Mouse (Mus musculus): ENCODE measurements around the gene Cabcoco1. TPM values are rescaled to one million over a fixed set of nuclear protein-coding genes. Genes with fewer than 3 reads are reported as not detected.

Cabcoco1 gene
- polyA plus RNA-seq, 1 experiment = 12.3 TPM

- Histone ChIP-seq H3K27ac (ENCODE audit: insufficient read depth, low read depth, low read length) (peak overlapping the region; percentile 8), H3K4me1 (ENCODE audit: control insufficient read depth, insufficient read depth, low read length) (0 out of 2 replicates have a peak, but pooled peaks cover 5% of the 10 kb centered on the region), H3K36me3 (ENCODE audit: control insufficient read depth, insufficient read depth, low read length) (no peaks in the 10 kb centered on the region), H3K4me3 (ENCODE audit: insufficient read depth, low read depth, low read length) (no peak overlapping the region), H3K27me3 (replicated peaks; ENCODE audit: control insufficient read depth, insufficient read depth, low read length) (no peaks in the 10 kb centered on the region)
- WGBS = 56% methylated on average over 8 of the region's 8 CpGs
- peak; percentile 69 for DNase-seq
- TF ChIP-seq CTCF (conservative IDR thresholded peaks at IDR 0.05; ENCODE audit: insufficient read depth, insufficient read length, low read depth, low read length) = no peak
- no peak for TF ChIP-seq POLR2A (IDR thresholded peaks at IDR 0.05; ENCODE audit: low read depth, low read length)
These were observed 68.9 kb downstream of the Cabcoco1 start for GRCm38 (mm10) chr10:68472799-68473198.

DNA sequence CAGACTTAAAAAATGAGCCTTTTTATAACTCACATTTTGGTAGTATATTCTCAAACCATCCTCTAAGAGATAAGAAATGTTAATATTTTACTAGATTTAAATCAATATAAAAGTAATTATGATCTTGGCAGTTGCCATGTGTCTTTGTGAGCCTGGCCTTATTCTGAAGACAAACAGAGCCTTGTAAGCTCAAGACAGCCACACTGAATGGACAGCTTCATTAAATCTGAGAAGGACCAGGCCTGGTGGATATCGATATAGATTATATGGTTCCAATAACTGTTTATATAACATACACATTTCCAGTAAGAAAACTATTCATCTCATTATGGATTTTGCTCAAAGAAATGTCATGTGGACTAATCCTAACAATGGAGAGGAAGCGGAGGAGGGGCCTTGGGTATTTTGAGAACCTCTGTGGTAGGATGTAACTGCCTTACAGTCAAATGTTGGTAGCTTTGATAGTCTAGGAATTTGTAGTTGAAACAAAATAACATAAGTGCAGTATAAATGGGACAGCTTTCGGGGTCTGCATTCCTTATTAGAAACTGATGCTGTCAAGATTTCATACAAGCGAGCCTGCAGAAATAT is 75.9 kb downstream of the Cabcoco1 start:
- 90% methylated on average over 4 of the region's 4 CpGs for WGBS
- Histone ChIP-seq H3K36me3 (ENCODE audit: control insufficient read depth, insufficient read depth, low read length) (no peaks in the 10 kb centered on the region), H3K4me3 (ENCODE audit: insufficient read depth, low read depth, low read length) (no peak overlapping the region), H3K27me3 (replicated peaks; ENCODE audit: control insufficient read depth, insufficient read depth, low read length) (no peaks in the 10 kb centered on the region), H3K4me1 (ENCODE audit: control insufficient read depth, insufficient read depth, low read length) (no peaks in the 10 kb centered on the region), H3K27ac (ENCODE audit: insufficient read depth, low read depth, low read length) (no peak overlapping the region)
- peak; percentile 21 for DNase-seq
- no peak for TF ChIP-seq POLR2A (IDR thresholded peaks at IDR 0.05; ENCODE audit: low read depth, low read length)
- no peak for TF ChIP-seq CTCF (conservative IDR thresholded peaks at IDR 0.05; ENCODE audit: insufficient read depth, insufficient read length, low read depth, low read length)

GRCm38 (mm10) chr10:68464943-68465342 is 76.8 kb downstream of the Cabcoco1 start:
- no peaks in the 10 kb centered on the region for H3K4me1 ChIP-seq (ENCODE audit: control insufficient read depth, insufficient read depth, low read length)
- TF ChIP-seq POLR2A (IDR thresholded peaks at IDR 0.05; ENCODE audit: low read depth, low read length) (no peak), CTCF (conservative IDR thresholded peaks at IDR 0.05; ENCODE audit: insufficient read depth, insufficient read length, low read depth, low read length) (peak; percentile 86)
- H3K36me3 ChIP-seq (ENCODE audit: control insufficient read depth, insufficient read depth, low read length) = no peaks in the 10 kb centered on the region
- H3K27ac ChIP-seq (ENCODE audit: insufficient read depth, low read depth, low read length) = no peak overlapping the region
- H3K4me3 ChIP-seq (ENCODE audit: insufficient read depth, low read depth, low read length) = no peak overlapping the region
- 24% methylated on average over 7 of the region's 7 CpGs for WGBS
- H3K27me3 ChIP-seq (replicated peaks; ENCODE audit: control insufficient read depth, insufficient read depth, low read length) = no peaks in the 10 kb centered on the region
- peak; percentile 88 for DNase-seq

DNA sequence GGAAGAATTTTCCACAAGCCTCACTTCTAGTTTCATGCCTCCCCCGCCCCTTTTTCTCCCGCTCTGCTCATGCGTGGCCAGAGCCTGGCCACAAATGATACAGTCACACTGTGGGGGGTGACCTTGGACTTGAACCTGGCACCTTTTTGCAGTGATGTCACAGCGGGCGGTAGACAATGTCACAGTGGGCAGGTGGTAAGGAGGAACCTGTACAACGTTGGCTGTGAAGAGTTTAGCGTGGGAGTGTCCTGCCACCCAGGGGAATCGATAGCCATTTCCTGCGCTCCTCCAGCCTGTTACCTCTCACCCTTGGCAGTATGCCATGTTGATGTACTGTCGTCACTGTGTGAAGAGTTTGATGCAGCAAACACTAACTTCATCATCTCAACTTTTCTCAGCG is 81.9 kb downstream of the Cabcoco1 start:
- Histone ChIP-seq H3K4me1 (ENCODE audit: control insufficient read depth, insufficient read depth, low read length) (no peaks in the 10 kb centered on the region), H3K27ac (ENCODE audit: insufficient read depth, low read depth, low read length) (no peak overlapping the region), H3K4me3 (ENCODE audit: insufficient read depth, low read depth, low read length) (no peak overlapping the region), H3K36me3 (ENCODE audit: control insufficient read depth, insufficient read depth, low read length) (no peaks in the 10 kb centered on the region), H3K27me3 (replicated peaks; ENCODE audit: control insufficient read depth, insufficient read depth, low read length) (no peaks in the 10 kb centered on the region)
- DNase-seq = peak; percentile 17
- no peak for TF ChIP-seq POLR2A (IDR thresholded peaks at IDR 0.05; ENCODE audit: low read depth, low read length)
- no peak; the same call in 1 of the 2 replicates for TF ChIP-seq CTCF (conservative IDR thresholded peaks at IDR 0.05; ENCODE audit: insufficient read depth, insufficient read length, low read depth, low read length)
- 43% methylated on average over 11 of the region's 11 CpGs for WGBS

GRCm38 (mm10) chr10:68457019-68457418 is 84.7 kb downstream of the Cabcoco1 start:
- no peak overlapping the region for H3K27ac ChIP-seq (ENCODE audit: insufficient read depth, low read depth, low read length)
- H3K4me1 ChIP-seq (ENCODE audit: control insufficient read depth, insufficient read depth, low read length) = no peaks in the 10 kb centered on the region
- 87% methylated on average over 7 of the region's 7 CpGs for WGBS
- no peaks in the 10 kb centered on the region for H3K27me3 ChIP-seq (replicated peaks; ENCODE audit: control insufficient read depth, insufficient read depth, low read length)
- DNase-seq = no peak
- no peak overlapping the region for H3K4me3 ChIP-seq (ENCODE audit: insufficient read depth, low read depth, low read length)
- TF ChIP-seq CTCF (conservative IDR thresholded peaks at IDR 0.05; ENCODE audit: insufficient read depth, insufficient read length, low read depth, low read length) (no peak), POLR2A (IDR thresholded peaks at IDR 0.05; ENCODE audit: low read depth, low read length) (no peak)
- H3K36me3 ChIP-seq (ENCODE audit: control insufficient read depth, insufficient read depth, low read length) = no peaks in the 10 kb centered on the region

DNA sequence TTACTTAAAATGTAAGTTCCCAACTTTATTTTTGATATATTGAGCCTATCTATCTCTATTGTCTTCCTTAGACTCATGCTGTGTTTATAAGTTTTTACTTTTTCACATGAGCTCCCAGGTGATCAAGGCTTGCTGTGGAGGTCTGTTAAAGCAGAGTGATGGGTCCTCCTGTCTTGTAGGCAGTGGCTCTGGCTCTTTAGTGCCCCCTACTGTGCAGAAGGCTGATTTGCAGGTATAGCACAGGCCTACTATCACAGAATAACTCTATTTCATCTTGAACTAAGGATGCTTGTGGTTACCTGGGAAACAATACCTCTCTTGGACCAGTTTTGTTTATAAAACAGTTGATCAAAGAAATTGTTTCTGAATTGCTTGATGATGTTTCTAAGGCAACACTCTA is 87.2 kb downstream of the Cabcoco1 start:
- Histone ChIP-seq H3K4me3 (ENCODE audit: insufficient read depth, low read depth, low read length) (no peak overlapping the region), H3K4me1 (ENCODE audit: control insufficient read depth, insufficient read depth, low read length) (no peaks in the 10 kb centered on the region), H3K36me3 (ENCODE audit: control insufficient read depth, insufficient read depth, low read length) (no peaks in the 10 kb centered on the region), H3K27ac (ENCODE audit: insufficient read depth, low read depth, low read length) (no peak overlapping the region), H3K27me3 (replicated peaks; ENCODE audit: control insufficient read depth, insufficient read depth, low read length) (no peaks in the 10 kb centered on the region)
- TF ChIP-seq POLR2A (IDR thresholded peaks at IDR 0.05; ENCODE audit: low read depth, low read length) (no peak), CTCF (conservative IDR thresholded peaks at IDR 0.05; ENCODE audit: insufficient read depth, insufficient read length, low read depth, low read length) (peak; percentile 45; the same call in 1 of the 2 replicates)
- DNase-seq = no peak

DNA sequence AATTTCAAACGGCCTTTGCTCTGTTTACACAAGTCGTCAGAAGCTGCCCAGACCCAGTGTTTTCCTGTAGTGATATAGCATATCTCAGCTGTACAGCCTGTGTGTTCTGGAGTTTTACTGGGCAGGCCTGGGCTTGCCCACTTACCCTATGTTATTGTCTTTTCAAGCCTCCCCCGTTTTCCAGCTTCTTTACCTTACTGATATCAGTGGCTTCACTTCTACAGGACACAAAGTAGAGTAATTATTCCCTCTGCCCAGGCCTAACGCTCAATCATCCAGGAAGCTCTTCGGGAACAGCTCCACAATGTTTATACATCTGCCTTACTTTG is 94.9 kb downstream of the Cabcoco1 start:
- TF ChIP-seq CTCF (conservative IDR thresholded peaks at IDR 0.05; ENCODE audit: insufficient read depth, insufficient read length, low read depth, low read length) = no peak
- TF ChIP-seq POLR2A (IDR thresholded peaks at IDR 0.05; ENCODE audit: low read depth, low read length) = no peak
- Histone ChIP-seq H3K4me1 (ENCODE audit: control insufficient read depth, insufficient read depth, low read length) (peaks cover 4% of the 10 kb centered on the region; the same call in 1 of the 2 replicates), H3K4me3 (ENCODE audit: insufficient read depth, low read depth, low read length) (no peak overlapping the region), H3K36me3 (ENCODE audit: control insufficient read depth, insufficient read depth, low read length) (no peaks in the 10 kb centered on the region), H3K27me3 (replicated peaks; ENCODE audit: control insufficient read depth, insufficient read depth, low read length) (no peaks in the 10 kb centered on the region), H3K27ac (ENCODE audit: insufficient read depth, low read depth, low read length) (peak overlapping the region; percentile 65)
- peak; percentile 32 for DNase-seq
- 22% methylated on average over 5 of the region's 5 CpGs for WGBS

All from kidney, adult 2 months (tissue).